Mouse (Mus musculus): ENCODE measurements around the gene Hoxb9. TPM values are rescaled to one million over a fixed set of nuclear protein-coding genes. Genes with fewer than 3 reads are reported as not detected.

Hoxb9 gene
- total and polyA plus RNA-seq, 2 experiments from 2014 or later, result not detected

DNA sequence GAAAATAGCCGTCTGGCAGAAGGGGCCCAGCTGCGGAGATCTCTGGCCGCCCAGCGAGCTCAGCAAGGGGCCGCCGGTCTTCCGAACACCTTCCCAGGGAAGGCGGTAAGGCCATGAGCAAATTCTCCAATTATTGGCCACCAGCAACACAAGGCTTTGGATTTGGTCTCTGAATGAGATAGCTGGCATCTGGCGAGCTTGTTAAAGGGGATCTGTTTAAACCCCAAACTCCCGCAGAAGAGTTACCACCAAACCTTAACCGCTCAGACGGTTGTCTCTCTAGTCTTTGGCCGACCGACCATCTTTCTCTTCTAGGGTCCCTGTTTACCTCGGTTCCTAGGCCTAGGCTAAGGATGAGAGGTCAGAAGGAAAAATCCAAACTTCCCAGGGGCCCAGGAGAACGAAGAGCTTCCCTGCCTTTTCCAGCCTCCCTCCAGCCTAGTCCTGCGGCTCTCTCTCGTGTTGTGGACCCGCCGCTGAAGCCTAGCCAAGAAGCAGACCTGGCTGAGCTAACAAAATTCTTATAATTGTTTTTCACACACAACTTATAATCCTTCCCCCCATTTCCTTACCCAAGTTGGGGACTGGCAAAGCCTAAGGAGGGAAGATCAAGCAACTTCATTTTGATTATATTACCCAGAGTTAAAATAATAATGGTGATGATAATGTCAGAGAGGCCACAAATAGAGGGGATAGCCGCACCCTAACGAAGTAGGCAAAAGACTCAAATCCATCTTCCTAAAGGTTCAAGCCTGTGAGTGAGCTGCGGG is 31.3 kb downstream of the Hoxb9 start:
- Histone ChIP-seq H3K9ac (replicated peaks; ENCODE audit: low read length, poor library complexity, severe bottlenecking) (no peak overlapping the region), H3K36me3 (ENCODE audit: insufficient read depth, low read length) (no peaks in the 10 kb centered on the region), H3K4me2 (ENCODE audit: low read depth, low read length, poor library complexity, severe bottlenecking) (no peak overlapping the region), H3K27me3 (ENCODE audit: insufficient read depth, low read length) (peaks cover 94% of the 10 kb centered on the region), H3K4me1 (ENCODE audit: insufficient read depth, low read length) (no peaks in the 10 kb centered on the region), H3K4me3 (ENCODE audit: low read depth, low read length) (no peak overlapping the region), H3K9me3 (ENCODE audit: low read length) (no peaks in the 10 kb centered on the region), H3K27ac (ENCODE audit: low read depth, low read length) (no peak overlapping the region)
- DNase-seq (ENCODE audit: low spot score) (no peak), ATAC-seq (ENCODE audit: low FRiP score) (no peak)
- TF ChIP-seq CTCF (IDR thresholded peaks at IDR 0.05), result no peak
- 2% methylated on average over 23 of the region's 23 CpGs for WGBS

DNA sequence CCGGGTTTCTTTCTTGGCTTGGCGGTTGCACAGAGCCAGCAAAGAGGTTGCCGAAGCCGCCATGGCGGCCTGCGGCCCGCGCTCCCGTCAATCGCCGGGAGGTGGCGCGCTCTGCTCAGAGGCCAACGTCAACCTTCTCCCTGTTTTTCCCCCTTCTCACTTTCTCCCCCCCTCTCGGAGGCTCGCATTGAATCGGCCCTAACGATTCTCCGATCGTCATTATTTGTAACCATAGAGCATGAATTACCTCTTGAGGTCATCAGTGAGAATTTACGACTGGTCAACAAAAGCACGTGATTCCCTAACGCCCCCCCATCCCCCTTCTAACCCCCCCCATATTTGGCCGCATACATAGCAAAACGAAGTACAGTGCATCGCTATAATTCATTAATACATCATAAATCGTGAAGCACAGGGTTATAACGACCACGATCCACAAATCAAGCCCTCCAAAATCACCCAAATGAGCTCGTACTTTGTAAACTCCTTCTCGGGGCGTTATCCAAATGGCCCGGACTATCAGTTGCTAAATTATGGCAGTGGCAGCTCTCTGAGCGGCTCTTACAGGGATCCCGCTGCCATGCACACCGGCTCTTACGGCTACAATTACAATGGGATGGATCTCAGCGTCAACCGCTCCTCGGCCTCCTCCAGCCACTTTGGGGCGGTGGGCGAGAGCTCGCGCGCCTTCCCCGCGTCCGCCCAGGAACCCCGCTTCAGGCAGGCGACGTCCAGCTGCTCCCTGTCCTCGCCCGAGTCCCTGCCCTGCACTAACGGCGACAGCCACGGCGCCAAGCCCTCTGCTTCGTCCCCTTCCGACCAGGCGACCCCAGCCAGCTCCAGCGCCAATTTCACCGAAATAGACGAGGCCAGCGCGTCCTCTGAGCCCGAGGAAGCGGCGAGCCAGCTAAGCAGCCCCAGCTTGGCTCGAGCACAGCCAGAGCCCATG is 32.2 kb downstream of the Hoxb9 start, which contains the start of gene Hoxb5:
Gene Hoxb5, plus strand, starts transcription at position 186 of the 949 bp plus-strand sequence.
- WGBS, result under 1% methylated on average over 69 of the region's 69 CpGs
- Histone ChIP-seq H3K27me3 (ENCODE audit: insufficient read depth, low read length) (peaks cover 96% of the 10 kb centered on the region), H3K9ac (replicated peaks; ENCODE audit: low read length, poor library complexity, severe bottlenecking) (no peak within 1 kb of the TSS), H3K4me2 (ENCODE audit: low read depth, low read length, poor library complexity, severe bottlenecking) (no peak within 1 kb of the TSS), H3K36me3 (ENCODE audit: insufficient read depth, low read length) (no peaks in the 10 kb centered on the region), H3K4me3 (ENCODE audit: low read depth, low read length) (no peak within 1 kb of the TSS), H3K4me1 (ENCODE audit: insufficient read depth, low read length) (no peaks in the 10 kb centered on the region), H3K27ac (ENCODE audit: low read depth, low read length) (no peak within 1 kb of the TSS), H3K9me3 (ENCODE audit: low read length) (no peaks in the 10 kb centered on the region)
- TF ChIP-seq CTCF (IDR thresholded peaks at IDR 0.05), result peak; percentile 80
- DNase-seq (ENCODE audit: low spot score) (peak; percentile 82), ATAC-seq (ENCODE audit: low FRiP score) (no peak)

DNA sequence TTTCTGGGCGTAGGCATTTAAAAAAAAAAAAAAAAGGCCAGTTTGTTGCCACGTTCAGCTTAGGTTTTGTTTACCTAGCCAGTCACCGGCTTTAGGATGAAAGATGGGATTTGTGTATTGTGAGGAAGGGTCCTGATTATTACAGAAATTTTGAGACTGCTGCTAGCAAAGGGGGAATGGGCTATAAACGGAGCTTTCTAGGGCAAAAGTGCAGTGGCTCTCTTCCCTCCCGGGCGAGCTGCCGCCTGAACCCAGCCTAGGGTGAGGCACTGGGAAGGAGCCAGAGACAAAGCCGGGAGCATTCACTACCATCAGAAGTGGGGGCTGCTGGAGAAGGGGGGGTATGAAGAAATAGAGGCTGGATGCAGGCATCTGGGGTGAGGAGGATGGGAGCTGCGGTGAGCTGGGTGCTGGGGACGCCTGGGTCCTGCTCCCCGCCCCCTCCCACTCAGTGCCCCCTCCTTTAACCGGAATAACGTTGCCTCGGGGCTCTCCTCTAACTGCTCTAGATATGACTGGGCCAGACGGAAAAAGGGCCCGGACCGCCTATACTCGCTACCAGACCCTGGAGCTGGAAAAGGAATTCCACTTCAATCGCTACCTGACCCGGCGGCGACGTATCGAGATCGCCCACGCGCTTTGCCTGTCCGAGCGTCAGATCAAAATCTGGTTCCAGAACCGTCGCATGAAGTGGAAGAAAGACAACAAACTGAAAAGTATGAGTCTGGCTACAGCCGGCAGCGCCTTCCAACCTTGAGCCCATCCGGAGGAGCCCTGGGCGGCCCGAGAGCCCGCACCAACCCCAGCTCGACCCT is 33.3 kb downstream of the Hoxb9 start:
- ATAC-seq (ENCODE audit: low FRiP score), result no peak
- Histone ChIP-seq H3K4me2 (ENCODE audit: low read depth, low read length, poor library complexity, severe bottlenecking) (no peak overlapping the region), H3K27me3 (ENCODE audit: insufficient read depth, low read length) (peaks cover 98% of the 10 kb centered on the region), H3K4me1 (ENCODE audit: insufficient read depth, low read length) (no peaks in the 10 kb centered on the region), H3K9me3 (ENCODE audit: low read length) (no peaks in the 10 kb centered on the region), H3K9ac (replicated peaks; ENCODE audit: low read length, poor library complexity, severe bottlenecking) (no peak overlapping the region), H3K4me3 (ENCODE audit: low read depth, low read length) (no peak overlapping the region), H3K27ac (ENCODE audit: low read depth, low read length) (no peak overlapping the region), H3K36me3 (ENCODE audit: insufficient read depth, low read length) (no peaks in the 10 kb centered on the region)
- 3% methylated on average over 38 of the region's 38 CpGs for WGBS
- DNase-seq (ENCODE audit: low spot score), result no peak
- no peak for TF ChIP-seq CTCF (IDR thresholded peaks at IDR 0.05)

DNA sequence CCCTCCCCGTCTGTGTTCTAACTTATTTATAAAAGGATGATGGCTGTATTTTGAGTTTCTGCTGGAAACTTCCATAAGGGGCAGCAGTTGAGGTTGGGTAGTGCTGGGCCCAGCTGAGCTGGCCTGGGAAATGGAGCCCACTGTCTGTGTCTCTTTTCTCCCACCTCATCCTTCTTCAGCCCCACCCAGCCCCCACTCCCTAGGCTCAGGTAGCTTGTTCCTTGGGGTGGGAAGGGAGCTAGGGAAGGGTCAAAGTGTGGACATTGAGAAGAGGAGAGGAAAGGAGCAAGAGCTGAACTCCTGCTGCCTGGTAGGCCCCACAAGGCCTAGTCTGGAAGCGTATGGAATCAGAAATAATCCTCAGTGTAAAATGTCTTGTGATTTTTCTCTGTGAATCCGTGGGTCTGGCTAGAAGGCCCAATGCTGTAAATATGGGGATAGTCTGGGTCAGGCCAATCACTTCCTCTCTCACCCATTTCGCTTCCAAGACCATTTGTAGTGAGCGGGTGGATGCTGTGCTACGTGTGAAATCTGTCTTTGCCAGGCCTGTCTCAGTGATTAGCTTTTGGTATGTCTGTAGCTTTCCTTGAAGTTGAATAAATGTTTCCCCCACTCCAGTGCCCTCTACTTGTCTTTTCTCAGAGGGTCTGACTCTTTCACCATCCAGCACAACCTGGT is 34.4 kb downstream of the Hoxb9 start:
- TF ChIP-seq CTCF (IDR thresholded peaks at IDR 0.05), result no peak
- Histone ChIP-seq H3K4me2 (ENCODE audit: low read depth, low read length, poor library complexity, severe bottlenecking) (no peak overlapping the region), H3K36me3 (ENCODE audit: insufficient read depth, low read length) (no peaks in the 10 kb centered on the region), H3K4me1 (ENCODE audit: insufficient read depth, low read length) (no peaks in the 10 kb centered on the region), H3K9me3 (ENCODE audit: low read length) (no peaks in the 10 kb centered on the region), H3K4me3 (ENCODE audit: low read depth, low read length) (no peak overlapping the region), H3K27ac (ENCODE audit: low read depth, low read length) (no peak overlapping the region), H3K27me3 (ENCODE audit: insufficient read depth, low read length) (peaks cover 98% of the 10 kb centered on the region), H3K9ac (replicated peaks; ENCODE audit: low read length, poor library complexity, severe bottlenecking) (no peak overlapping the region)
- ATAC-seq (ENCODE audit: low FRiP score), result no peak
- WGBS, result 50% methylated on average over 6 of the region's 6 CpGs
- no peak for DNase-seq (ENCODE audit: low spot score)

DNA sequence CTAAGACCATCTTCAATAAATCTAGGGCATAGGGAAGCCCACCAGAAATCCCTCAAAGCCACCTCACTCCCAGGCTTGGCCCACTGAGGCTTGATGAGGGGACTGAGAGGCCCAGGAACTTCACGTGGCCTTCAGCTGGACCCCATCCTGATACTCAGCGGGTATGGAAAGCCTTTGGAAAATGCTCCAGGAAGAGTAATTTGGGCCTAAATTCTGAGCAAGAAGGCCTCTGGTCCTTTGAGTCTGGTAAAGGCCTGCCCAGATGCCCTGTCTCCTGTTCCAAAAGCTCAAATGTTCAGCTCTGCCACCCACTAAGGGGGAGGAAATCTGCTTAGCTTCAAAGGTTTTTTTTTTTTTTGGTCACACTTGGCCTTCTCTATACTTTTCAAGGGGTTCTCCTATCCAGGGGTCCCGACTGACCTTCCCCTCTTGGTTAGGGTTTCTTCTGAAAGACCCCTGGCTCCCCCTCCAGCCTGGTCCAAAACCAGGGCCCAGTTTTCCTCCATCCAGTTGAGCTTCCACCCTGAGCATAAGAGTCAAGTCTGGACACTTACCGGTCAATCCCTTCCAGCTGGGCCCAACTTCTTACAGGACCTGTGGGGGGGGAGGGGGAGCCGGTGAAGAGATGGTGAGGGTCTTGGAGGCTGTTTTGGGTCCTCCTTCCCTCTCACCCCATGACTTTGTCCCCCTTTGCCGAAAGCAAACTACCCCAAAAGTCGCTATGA is 35.1 kb downstream of the Hoxb9 start:
- ATAC-seq (ENCODE audit: low FRiP score) (no peak), DNase-seq (ENCODE audit: low spot score) (no peak)
- Histone ChIP-seq H3K9me3 (ENCODE audit: low read length) (no peaks in the 10 kb centered on the region), H3K27ac (ENCODE audit: low read depth, low read length) (no peak overlapping the region), H3K9ac (replicated peaks; ENCODE audit: low read length, poor library complexity, severe bottlenecking) (no peak overlapping the region), H3K4me2 (ENCODE audit: low read depth, low read length, poor library complexity, severe bottlenecking) (no peak overlapping the region), H3K4me1 (ENCODE audit: insufficient read depth, low read length) (no peaks in the 10 kb centered on the region), H3K36me3 (ENCODE audit: insufficient read depth, low read length) (no peaks in the 10 kb centered on the region), H3K27me3 (ENCODE audit: insufficient read depth, low read length) (peaks cover 99% of the 10 kb centered on the region), H3K4me3 (ENCODE audit: low read depth, low read length) (no peak overlapping the region)
- WGBS, result 11% methylated on average over 7 of the region's 7 CpGs
- TF ChIP-seq CTCF (IDR thresholded peaks at IDR 0.05), result no peak

Measured in midbrain, postnatal 0 days (tissue).